Mouse (Mus musculus) heart, postnatal 10 days (tissue): ENCODE measurements around the gene Gpam. TPM values are rescaled to one million over a fixed set of nuclear protein-coding genes. Genes with fewer than 3 reads are reported as not detected.
"Not testable (repeated sequence)": the region's sequence is repeated elsewhere in the genome, so short reads cannot be mapped to it uniquely, and the experiment has no call there.

Source experiments
- DNase-seq, 2 experiments: peaks; one replicate each; pipeline ENCODE4 v3.0.0; 2021
- intact Hi-C: fragments of 180-260 bp; cut with DNase I; formaldehyde crosslinking; loops from one replicate; pipeline ENCODE4 v1.15.1; 2025
- total RNA-seq, 2 experiments: library from RNA; stranded (reverse); gene quantifications; 2 replicates each; pipeline ENCODE4 v1.2.3; 2021

The Gpam gene
- total RNA-seq = 100 to 1,000 TPM; 128 to 164 TPM

DNA sequence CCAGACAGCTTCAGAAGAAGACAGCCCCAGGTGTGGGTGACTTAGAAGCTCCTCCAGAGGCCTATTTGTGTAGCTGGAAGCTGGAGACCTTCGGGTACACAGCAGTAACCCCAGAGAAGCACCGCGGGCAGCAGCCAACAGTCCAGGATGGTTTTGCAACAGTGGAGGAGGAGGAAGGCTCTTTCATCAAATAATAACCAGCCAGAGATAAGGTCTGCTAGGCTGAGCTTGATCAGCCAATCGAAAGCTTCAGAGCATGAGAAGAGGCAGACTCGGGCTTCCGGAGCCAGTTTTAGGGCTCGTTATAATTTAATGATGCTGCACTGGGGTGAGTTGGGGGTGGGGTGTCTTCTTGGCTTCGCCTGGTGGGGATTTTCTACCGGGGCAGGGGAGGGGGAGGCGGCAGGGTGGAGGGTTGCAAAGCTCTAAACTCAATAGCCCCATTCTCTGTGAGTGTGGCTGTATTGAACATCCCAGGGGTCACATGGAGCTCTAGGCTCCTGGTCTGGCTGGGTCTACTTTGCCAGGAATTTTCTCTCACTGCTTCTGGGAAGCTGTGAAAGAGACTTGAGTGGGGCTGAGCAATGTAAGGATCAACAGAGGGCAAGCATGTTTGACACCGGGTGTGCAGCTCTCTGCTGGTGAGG, at the start of gene Gpam:
Gene Gpam, minus strand, starts transcription at position 167 of the 647 bp plus-strand sequence.
- intact Hi-C loops = no loop called here
- no peak for DNase-seq

DNA sequence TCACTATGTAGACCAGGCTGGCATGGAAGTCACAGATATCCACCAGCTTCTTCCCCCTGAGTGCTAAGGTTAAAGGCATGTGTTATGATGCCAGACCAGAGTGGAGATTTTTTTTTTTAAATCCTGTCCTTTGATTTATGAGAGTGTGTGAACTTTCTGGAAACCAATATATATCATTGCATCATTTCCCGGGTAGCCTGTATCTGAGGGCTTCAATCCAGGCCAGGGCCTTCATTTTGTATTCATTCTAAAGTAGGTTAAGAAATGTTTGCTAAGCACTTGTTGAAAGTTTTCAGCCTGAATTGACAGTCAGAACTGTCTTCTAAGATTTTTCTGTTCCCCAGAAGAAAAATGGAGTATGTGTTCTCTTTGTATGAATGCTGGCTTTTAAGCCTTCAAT, 44.5 kb upstream of the Gpam start:
- DNase-seq = no peak
- intact Hi-C loops = no loop called here

DNA sequence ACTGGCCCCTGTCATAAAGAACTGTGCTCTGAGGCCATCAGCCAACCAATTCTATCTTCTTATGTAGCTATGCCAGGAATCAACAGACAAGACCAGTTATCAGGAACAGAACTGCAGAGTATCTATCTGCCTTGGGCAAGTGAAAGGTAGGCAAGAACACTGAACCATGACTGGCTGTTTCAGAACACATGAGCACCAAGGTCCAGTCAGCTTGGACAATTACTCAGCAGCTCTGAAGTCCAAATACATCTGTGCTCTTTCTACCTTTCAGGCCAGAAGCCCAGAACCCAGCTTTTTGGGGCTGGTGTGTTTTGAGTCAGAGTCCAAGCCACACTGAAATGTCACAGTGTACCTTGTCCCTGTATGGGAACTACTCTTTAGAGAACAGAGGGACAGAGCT, 43.4 kb upstream of the Gpam start:
- intact Hi-C loops = no loop called here
- DNase-seq = no peak

DNA sequence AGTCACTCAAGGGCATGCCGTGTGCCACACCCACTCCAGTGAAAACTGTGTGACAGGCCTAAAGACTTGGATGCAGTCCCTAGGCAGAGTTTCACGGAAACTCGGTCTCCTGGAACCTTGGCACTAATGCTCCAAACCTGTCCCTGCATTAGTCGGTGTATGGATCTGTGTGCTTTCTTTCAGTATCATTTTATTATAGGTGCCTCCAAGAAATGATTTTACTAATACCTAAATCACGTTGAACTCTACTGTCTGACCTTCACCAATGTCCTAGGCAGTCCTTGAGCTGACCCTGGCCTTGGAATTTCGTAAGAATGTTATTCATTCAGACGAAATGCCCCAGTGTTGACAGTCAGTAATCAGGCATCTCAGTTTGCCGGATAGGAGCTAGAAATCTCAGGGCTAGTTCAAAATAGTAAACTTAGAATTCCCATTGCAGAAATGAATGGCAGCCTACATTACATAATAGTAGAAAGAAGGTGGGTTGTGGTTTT, 42.2 kb upstream of the Gpam start:
- intact Hi-C loops, DNase-seq: not testable (repeated sequence)

DNA sequence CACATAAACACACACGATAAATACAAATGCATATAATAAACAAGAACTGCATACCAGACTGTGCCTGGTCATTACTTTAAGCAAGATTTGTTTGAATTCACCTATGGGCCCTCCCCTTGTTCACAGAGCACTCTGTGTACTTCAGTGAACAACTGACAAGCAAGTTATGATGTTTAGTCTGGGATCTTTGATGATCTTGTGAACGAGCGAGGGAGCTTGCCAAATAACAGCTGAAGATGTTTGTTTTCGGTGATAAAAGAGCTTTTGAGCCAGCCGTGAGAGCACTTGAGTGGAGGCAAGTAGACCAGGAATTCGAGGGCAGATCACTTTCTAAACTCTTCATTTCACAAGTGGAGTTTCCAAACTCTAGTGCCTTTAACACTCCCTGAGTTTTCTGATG, 41.3 kb upstream of the Gpam start:
- DNase-seq = no peak
- intact Hi-C loops = no loop called here

DNA sequence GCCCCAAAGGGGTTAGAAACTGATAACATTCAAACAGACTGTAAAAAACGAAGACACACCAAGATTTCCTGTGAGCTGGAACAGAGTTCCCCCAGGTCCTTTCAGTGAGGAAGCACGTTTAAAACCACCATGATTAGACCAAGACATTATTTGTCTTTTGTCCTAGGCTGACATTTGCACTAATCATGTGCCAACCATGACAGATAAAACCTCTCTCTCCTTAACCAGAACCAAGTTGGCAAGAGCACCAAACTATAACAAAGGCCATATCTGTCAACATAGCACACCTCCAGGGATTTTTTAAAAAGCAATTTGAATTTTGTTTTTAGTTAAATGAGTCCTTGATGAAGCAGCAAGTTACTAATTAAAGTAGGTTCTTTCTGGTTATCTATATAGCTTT, 40.7 kb upstream of the Gpam start:
- intact Hi-C loops = no loop called here
- DNase-seq = no peak

DNA sequence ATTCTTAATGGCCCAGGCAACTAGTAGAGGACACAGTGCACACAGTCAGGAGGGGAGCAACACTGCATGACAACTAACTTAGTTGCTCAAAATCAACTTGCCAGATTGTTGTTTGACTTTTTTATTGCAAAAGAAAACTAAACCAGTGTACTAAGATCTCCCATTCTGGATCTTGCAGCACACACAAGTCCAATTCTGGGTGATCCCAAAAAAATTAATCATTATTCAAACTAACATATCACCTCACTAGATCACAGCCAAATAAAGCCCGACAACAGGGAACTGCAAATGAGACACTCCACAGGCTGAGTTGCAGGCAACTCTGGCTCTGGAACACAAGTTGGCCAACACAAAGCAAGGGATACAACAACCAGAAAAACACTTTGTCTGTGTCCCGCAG, 39.7 kb upstream of the Gpam start:
- DNase-seq = no peak
- intact Hi-C loops = no loop called here

DNA sequence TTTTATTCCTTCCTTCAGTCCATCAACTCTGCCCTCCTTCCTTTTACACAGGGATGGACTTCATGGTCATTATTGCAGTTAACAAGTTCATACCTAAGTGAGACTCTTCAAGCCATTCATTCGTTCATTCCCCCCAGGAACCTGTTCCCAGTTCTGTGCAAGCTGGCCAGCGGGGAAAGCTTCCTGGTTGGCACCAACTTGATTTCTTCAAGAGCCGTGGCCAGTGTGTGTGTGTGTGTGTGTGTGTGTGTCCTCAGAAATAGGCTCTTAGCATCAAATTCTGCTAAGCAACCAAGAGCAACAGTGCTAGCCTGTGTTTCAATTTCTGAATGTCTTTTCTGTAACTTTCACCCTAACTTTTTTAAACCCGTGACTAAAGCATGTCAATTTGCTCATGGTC, 38.9 kb upstream of the Gpam start:
- DNase-seq = no peak
- intact Hi-C loops = no loop called here

DNA sequence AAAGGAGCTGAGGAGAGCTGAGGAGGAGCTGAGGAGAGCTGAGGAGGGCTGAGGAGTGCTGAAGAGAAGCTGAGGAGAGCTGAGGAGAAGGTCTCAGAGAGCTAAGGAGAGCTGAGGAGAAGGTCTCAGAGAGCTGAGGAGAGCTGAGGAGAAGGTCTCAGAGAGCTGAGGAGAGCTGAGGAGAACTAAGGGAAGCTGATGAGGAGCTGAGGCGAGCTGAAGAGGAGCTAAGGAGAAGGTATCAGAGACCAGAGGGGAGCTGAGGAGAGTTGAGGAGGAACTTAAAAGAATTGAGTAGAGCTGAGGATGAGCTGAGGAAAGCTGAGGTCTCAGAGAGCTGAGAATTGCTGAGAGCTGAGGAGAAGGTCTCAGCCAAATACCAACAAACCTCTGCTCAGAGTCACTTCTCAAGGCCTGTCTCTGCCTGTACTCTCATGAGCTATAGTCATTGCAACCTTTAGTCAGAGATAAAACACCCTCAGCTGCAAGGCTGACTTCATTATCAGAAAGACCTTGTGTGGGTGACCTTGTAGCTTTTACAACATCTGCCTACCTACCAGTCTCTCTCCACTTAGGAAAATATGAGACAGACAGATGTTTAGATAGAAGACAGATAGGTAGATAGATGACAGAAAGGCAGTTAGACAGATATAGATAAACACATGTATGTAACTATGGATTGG, 38.3 kb upstream of the Gpam start:
- intact Hi-C loops = no loop called here
- DNase-seq = no peak

DNA sequence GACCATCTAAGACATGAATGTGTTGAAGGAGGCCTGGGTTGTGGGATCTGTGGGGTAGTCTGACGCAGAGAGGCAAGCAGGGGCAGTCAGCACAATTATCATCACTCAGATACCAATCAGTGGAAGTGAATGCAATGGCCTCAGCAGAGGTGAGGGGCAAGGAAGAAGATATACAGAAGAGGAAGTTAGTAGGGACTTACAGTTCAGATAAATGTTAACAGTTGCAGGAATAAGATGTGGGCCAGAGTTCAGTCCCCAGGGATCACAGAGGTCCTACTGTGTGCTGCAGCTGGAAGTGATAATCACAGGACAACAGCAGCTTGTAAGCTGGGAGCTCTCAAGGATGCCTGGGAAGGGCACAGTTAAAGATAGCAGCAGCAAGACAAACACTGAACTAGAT, 37.1 kb upstream of the Gpam start:
- intact Hi-C loops = no loop called here
- no peak for DNase-seq

DNA sequence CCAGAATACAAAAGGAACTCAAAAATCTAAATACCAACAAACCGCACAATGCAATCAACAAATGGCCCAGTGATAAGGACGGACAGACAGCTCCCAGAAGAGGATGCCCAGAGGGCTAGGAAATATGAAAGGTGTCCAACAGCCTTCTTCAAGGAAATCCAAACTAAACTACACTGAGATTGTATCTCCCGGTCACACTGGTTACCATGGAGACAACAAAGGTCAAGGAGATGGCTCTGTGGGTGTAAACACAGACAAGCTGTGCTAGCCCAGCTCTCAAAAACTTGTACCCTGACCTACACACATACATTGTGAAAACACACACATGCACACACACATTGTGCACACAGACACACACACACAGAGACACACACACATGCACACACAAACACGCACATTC, 35.2 kb upstream of the Gpam start:
- intact Hi-C loops = no loop called here
- DNase-seq = no peak

DNA sequence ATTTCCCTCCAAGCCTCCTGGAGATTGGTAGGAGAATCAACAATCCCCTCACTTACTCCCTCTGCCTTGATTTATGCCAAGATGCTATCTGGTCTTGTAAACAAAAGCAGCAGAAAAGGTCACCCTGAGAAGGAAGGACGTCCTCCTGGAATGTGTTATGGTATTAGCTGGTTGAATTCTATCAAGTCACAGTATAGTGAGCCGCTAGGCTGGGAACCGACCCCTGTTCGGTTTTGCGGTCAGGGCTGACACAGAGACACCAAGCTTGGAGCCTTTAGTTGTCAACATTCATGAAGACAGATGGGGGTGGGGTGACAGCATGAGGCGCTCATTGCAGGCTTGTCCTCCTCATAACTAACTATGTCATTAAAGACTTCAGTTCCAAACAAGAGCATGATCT, 32.8 kb upstream of the Gpam start:
- intact Hi-C loops = no loop called here
- DNase-seq = no peak

DNA sequence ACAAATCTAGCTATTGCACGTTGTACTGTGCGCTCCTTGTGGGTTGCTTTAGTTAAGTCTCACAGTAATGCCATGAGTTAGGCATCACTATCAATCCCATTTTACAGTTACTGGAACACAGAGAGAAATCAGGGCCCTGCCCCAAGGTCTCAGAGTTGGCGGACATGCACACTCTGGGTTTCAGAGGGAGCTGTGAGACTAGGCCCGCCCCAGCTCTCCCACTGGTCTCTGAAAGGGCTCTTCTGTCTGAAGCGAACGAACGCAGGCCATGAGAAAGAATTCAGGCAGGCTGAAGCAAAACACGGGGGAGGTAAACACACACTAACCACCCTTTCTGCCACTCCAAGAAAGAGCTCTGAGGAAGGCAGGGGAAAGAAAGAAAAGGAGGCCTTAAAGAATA, 31.6 kb upstream of the Gpam start:
- intact Hi-C loops = no loop called here

DNA sequence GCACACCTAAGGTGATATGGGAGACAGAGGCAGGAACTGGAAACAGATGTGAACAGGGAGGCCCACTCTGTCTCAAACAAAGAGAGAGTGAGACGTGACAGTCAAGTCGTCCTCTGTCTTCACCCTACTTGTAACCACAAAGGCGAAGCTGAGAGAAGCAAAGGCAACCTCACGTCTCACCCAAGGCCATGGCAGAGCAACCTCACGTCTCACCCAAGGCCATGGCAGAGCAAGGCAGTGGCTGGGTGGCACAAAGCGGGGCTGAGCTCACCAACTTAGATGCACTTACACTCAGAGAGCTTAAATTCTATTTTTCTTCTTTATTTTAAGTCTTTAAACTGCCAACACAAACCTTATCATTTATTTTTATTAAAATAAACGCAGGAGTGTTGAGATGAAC, 30.0 kb upstream of the Gpam start:
- DNase-seq = no peak
- intact Hi-C loops = no loop called here

More for the DNA sequence above, 31.6 kb upstream of the Gpam start:
- no peak for DNase-seq

DNA sequence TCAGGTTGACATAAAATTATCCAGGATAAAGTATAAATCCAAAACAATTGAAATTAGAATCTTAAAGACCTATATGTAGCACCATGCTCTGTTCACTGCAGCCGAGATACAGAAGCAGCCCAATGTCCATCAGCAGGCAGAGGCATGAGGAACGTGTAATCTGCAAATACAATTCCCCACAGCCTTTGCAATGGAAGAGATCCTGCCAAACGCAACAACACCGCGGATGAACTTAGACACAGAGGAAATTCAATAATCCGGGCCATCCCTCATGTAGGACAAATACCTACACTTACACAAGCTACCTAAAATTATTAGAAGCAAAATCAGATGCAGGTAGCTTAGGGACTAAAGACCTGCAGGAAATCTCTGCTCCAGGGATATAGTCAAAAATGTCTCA, 25.9 kb upstream of the Gpam start:
- DNase-seq = no peak
- intact Hi-C loops = no loop called here

DNA sequence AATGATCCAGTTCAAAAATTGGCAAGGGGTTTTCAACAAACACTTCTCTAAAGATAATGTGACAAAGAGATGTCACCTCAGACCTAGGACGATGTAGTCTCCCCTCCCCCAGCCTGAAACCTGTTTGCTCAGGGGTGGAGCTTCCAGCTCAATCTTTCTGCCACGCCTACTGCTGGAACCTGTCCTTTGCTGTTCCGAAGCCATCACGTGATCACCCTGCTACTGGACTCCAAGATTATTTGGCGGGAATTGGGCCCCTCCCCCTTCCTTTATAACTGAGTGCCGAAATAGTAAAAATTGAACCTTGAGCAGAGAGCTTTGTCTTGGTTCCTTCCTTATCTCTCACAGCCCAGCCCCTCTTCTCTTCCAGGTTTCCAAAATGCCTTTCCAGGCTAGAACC, 25.2 kb upstream of the Gpam start:
- DNase-seq = not testable (repeated sequence)

DNA sequence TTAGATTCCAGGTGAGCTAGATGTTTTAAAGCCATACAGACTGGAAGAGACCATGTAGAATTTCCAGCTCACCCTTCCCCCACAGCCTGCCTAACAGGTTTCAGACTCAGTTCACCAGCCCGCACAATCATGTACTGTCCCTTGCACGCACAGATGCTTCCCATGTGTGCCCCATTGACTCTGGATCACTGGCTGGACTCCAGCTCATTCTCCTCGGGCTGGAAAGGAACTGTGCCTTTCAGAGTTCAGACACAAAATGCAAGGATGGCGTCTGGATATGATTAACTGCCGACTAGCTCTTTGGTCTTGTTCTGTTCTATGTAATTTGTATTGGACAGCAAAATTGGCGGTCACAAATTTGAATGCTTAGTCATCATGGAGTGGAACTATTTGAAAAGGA, 22.6 kb upstream of the Gpam start:
- intact Hi-C loops = no loop called here
- DNase-seq = no peak

More for the DNA sequence above, 25.2 kb upstream of the Gpam start:
- intact Hi-C loops = not testable (repeated sequence)

DNA sequence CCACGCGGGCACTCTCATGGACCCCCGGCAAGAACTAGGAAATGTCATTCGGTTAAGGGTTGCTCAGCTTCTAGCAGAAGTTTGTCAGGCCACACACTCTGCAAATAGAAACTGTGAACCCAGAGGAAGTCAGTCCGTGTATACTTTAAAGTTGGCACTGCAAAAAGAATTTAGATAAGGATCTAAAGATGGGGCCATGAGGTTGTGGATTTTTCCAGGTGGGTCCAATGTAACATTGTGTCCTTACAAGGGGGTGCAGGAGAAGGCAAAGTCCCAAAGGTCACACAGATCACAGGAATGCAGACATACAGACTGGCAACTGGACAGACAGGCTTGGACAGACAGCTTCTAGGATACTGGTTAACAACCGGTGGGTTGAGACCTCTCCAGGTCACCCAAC, 21.1 kb upstream of the Gpam start:
- DNase-seq = no peak
- intact Hi-C loops = no loop called here

DNA sequence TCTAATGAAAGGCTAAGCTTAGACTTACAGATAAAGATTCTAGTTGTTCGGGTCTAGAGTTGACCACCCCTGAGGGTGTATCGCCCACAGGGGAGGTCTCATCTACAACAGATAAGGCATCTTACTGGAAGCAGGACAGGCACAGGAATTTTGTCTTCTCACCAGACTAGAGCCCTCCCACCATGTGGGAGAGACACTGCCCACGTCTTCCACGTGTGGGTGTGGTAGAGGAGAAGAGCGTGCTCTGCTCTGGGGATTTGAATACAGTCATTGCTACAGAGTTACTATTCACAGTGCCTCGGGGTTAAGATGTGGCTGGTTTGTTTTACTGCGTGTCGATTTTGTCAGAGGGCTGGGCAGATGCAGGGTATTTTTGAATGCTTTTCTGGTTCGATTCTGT, 20.5 kb upstream of the Gpam start:
- DNase-seq = no peak
- intact Hi-C loops = no loop called here

DNA sequence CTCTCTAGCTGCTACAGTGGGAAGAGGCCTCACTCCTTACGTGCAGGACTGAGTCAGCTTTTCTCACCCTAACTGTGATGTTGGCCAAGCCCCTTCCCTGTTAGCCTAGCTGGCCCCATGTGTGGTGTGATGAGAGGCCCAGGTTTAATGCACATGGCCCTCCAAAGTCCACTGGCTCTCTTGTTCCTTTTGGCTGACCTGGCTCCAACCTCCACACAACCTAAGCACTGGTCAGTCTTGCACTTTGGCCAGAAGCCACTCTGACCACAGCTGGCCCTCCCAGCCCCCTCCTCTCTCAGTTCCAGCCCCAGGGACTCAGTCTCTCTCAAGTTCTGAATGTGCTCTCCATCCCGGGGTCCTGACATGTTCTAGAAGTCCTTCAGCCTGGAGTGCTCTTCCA, 18.1 kb upstream of the Gpam start:
- intact Hi-C loops = no loop called here

DNA sequence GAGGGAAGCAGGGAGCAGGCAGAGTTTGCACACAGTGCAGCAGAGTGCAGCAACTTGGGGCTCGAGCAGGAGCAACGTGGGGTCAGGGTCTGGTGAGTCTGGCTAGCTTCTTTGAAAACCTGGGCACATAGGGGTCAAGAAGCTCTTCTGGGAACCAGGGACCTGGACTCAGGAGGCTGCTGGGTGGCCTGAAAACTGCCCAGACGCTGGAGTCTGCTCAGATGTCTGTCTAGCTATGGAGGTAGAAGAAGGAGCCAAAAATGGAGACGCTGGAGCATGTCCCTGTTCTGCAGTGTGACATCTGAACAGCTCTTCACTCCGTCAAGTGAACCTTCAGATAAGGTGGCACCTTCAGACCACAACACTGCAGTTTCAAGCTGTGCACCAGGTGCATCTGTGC, 17.7 kb upstream of the Gpam start:
- no peak for DNase-seq
- intact Hi-C loops = no loop called here

More for the DNA sequence above, 18.1 kb upstream of the Gpam start:
- DNase-seq = no peak
